Mouse (Mus musculus) left cerebral cortex, postnatal 36 days (tissue): ENCODE results near the gene Cyp8b1. TPM values are rescaled to one million over a fixed set of nuclear protein-coding genes. Genes with fewer than 3 reads are reported as not detected.

Source experiments
- DNase-seq, 2 experiments: peaks; one replicate each; pipeline ENCODE4 v3.0.0; 2021 to 2022; ENCODE audit warnings: low spot score in 2 of 2, mixed read lengths in 1 of 2
- intact Hi-C: fragments of 180-260 bp; cut with DNase I; formaldehyde crosslinking; loops from one replicate; pipeline ENCODE4 v1.15.1; 2025
- total RNA-seq, 2 experiments: library from RNA; stranded (reverse); gene quantifications; 2 replicates each; pipeline ENCODE4 v1.2.3; 2021

The Cyp8b1 gene
- not detected for total RNA-seq

- intact Hi-C loops: no loop called here
These were observed at the start of gene Cyp8b1 for GRCm38 (mm10) chr9:121916102-121916501. Gene Cyp8b1, minus strand, starts transcription at chr9:121916305.

GRCm38 (mm10) chr9:121964941-121965340 is 48.8 kb upstream of the Cyp8b1 start:
- no peak for DNase-seq
- intact Hi-C loops: no loop called here

More at GRCm38 (mm10) chr9:121916102-121916501, at the start of gene Cyp8b1:
- no peak for DNase-seq

GRCm38 (mm10) chr9:121959966-121960635 is 44.0 kb upstream of the Cyp8b1 start:
- intact Hi-C loops: no loop called here
- no peak for DNase-seq

- intact Hi-C loops: no loop called here
These were observed 36.5 kb upstream of the Cyp8b1 start for GRCm38 (mm10) chr9:121952596-121952995.

GRCm38 (mm10) chr9:121951114-121951423 is 35.0 kb upstream of the Cyp8b1 start:
- DNase-seq: no peak

More at GRCm38 (mm10) chr9:121952596-121952995, 36.5 kb upstream of the Cyp8b1 start:
- DNase-seq: no peak

GRCm38 (mm10) chr9:121950418-121951113 is 34.5 kb upstream of the Cyp8b1 start, which contains the start of gene Fam198a:
Gene Fam198a, plus strand, starts transcription at chr9:121950988.
- intact Hi-C loops: no loop called here
- DNase-seq: no peak

More at GRCm38 (mm10) chr9:121951114-121951423, 35.0 kb upstream of the Cyp8b1 start:
- intact Hi-C loops: no loop called here

- DNase-seq: no peak
- intact Hi-C loops: loop anchor here (10.0 kb wide), 1 partner anchor 276 kb away; no protein-coding TSS in a partner anchor
These were observed 32.3 kb upstream of the Cyp8b1 start for GRCm38 (mm10) chr9:121948431-121948830.

GRCm38 (mm10) chr9:121947784-121948183 is 31.7 kb upstream of the Cyp8b1 start:
- DNase-seq: peak; percentile 53 to 70
- intact Hi-C loops: loop anchor here (2.0 to 10.0 kb wide), 2 partner anchors 37 to 277 kb away; no protein-coding TSS in a partner anchor

- DNase-seq: no peak
- intact Hi-C loops: loop anchor here (10.0 kb wide), 1 partner anchor 281 kb away; no protein-coding TSS in a partner anchor
These were observed 27.5 kb upstream of the Cyp8b1 start for GRCm38 (mm10) chr9:121943628-121944027.

- no peak for DNase-seq
- intact Hi-C loops: loop anchor here (10.0 kb wide), 1 partner anchor 282 kb away; no protein-coding TSS in a partner anchor
These were observed 26.9 kb upstream of the Cyp8b1 start for GRCm38 (mm10) chr9:121943005-121943404.

GRCm38 (mm10) chr9:121937944-121938355 is 21.8 kb upstream of the Cyp8b1 start:
- intact Hi-C loops: no loop called here
- DNase-seq: peak in 1 of 2 experiments; percentile 13

- DNase-seq: no peak
- intact Hi-C loops: no loop called here
These were observed 21.4 kb upstream of the Cyp8b1 start for GRCm38 (mm10) chr9:121937451-121937864.

- DNase-seq: peak in 1 of 2 experiments; percentile 10
- intact Hi-C loops: no loop called here
These were observed 20.8 kb upstream of the Cyp8b1 start for GRCm38 (mm10) chr9:121936952-121937351.

- no peak for DNase-seq
- intact Hi-C loops: no loop called here
These were observed 18.8 kb upstream of the Cyp8b1 start for GRCm38 (mm10) chr9:121934856-121935255.

- peak; percentile 67 to 71 for DNase-seq
- intact Hi-C loops: loop anchor here (5.0 kb wide), 1 partner anchor 46 kb away; no protein-coding TSS in a partner anchor
These were observed 12.4 kb upstream of the Cyp8b1 start for GRCm38 (mm10) chr9:121928498-121928897.

- intact Hi-C loops: loop anchor here (5.0 kb wide), 1 partner anchor 45 kb away; no protein-coding TSS in a partner anchor
- no peak for DNase-seq
These were observed 11.6 kb upstream of the Cyp8b1 start for GRCm38 (mm10) chr9:121927721-121928120.

GRCm38 (mm10) chr9:121926634-121927405 is 10.7 kb upstream of the Cyp8b1 start:
- intact Hi-C loops: loop anchor here (5.0 kb wide), 1 partner anchor 45 kb away; no protein-coding TSS in a partner anchor

GRCm38 (mm10) chr9:121925959-121926358 is 9.9 kb upstream of the Cyp8b1 start:
- DNase-seq: no peak
- intact Hi-C loops: loop anchor here (5.0 kb wide), 1 partner anchor 44 kb away; no protein-coding TSS in a partner anchor

More at GRCm38 (mm10) chr9:121926634-121927405, 10.7 kb upstream of the Cyp8b1 start:
- DNase-seq: no peak

GRCm38 (mm10) chr9:121924901-121925560 is 8.9 kb upstream of the Cyp8b1 start:
- DNase-seq: no peak
- intact Hi-C loops: loop anchor here (5.0 kb wide), 1 partner anchor 43 kb away; no protein-coding TSS in a partner anchor
